Mouse (Mus musculus): ENCODE results near the gene Tmem115. TPM values are rescaled to one million over a fixed set of nuclear protein-coding genes. Genes with fewer than 3 reads are reported as not detected.

Tmem115 gene
- polyA plus RNA-seq, 1 experiment from 2014 or later, result 15.7 TPM

GRCm38 (mm10) chr9:107582509-107583062, 48.8 kb downstream of the Tmem115 start:
- 80% methylated on average over 7 of the region's 7 CpGs for WGBS (ENCODE audit: insufficient replicate concordance)
- Histone ChIP-seq H3K9ac (replicated peaks) (peak overlapping the region; percentile 86), H3K27me3 (ENCODE audit: insufficient read depth, low read length) (no peaks in the 10 kb centered on the region), H3K9me3 (ENCODE audit: low read length) (no peaks in the 10 kb centered on the region), H3K4me1 (ENCODE audit: insufficient read depth) (peaks cover 30% of the 10 kb centered on the region), H3K27ac (ENCODE audit: low read depth) (peak overlapping the region; percentile 94; the same call in 1 of the 2 replicates), H3K4me2 (ENCODE audit: low read depth, low read length) (peak overlapping the region; percentile 97), H3K4me3 (ENCODE audit: low read depth, low read length) (no peak overlapping the region), H3K36me3 (replicated peaks; ENCODE audit: insufficient read depth, low read length) (peaks cover 16% of the 10 kb centered on the region)
- ATAC-seq, result no peak
- no peak for TF ChIP-seq EP300 (IDR thresholded peaks at IDR 0.05; ENCODE audit: low read depth)
- no peak for TF ChIP-seq CTCF (IDR thresholded peaks at IDR 0.05; ENCODE audit: low read depth)
- no peak for DNase-seq

GRCm38 (mm10) chr9:107583174-107583573, 49.4 kb downstream of the Tmem115 start:
- ATAC-seq, result no peak
- H3K36me3 ChIP-seq (replicated peaks; ENCODE audit: insufficient read depth, low read length), result peaks cover 16% of the 10 kb centered on the region
- no peak overlapping the region for H3K27ac ChIP-seq (ENCODE audit: low read depth)
- no peak overlapping the region for H3K9ac ChIP-seq (replicated peaks)
- H3K4me3 ChIP-seq (ENCODE audit: low read depth, low read length), result no peak overlapping the region
- no peaks in the 10 kb centered on the region for H3K9me3 ChIP-seq (ENCODE audit: low read length)
- H3K4me1 ChIP-seq (ENCODE audit: insufficient read depth), result peaks cover 26% of the 10 kb centered on the region
- H3K4me2 ChIP-seq (ENCODE audit: low read depth, low read length), result no peak overlapping the region
- DNase-seq, result no peak
- 88% methylated on average over 14 of the region's 14 CpGs for WGBS (ENCODE audit: insufficient replicate concordance)
- H3K27me3 ChIP-seq (ENCODE audit: insufficient read depth, low read length), result no peaks in the 10 kb centered on the region
- TF ChIP-seq CTCF (IDR thresholded peaks at IDR 0.05; ENCODE audit: low read depth), result no peak
- no peak for TF ChIP-seq EP300 (IDR thresholded peaks at IDR 0.05; ENCODE audit: low read depth)

- Histone ChIP-seq H3K27me3 (ENCODE audit: insufficient read depth, low read length) (no peaks in the 10 kb centered on the region), H3K4me2 (ENCODE audit: low read depth, low read length) (peak overlapping the region; percentile 54), H3K9ac (replicated peaks) (peak overlapping the region; percentile 28), H3K4me1 (ENCODE audit: insufficient read depth) (peaks cover 33% of the 10 kb centered on the region), H3K9me3 (ENCODE audit: low read length) (no peaks in the 10 kb centered on the region), H3K27ac (ENCODE audit: low read depth) (peak overlapping the region; percentile 94), H3K4me3 (ENCODE audit: low read depth, low read length) (peak overlapping the region; percentile 65), H3K36me3 (replicated peaks; ENCODE audit: insufficient read depth, low read length) (peaks cover 31% of the 10 kb centered on the region)
- ATAC-seq, result no peak
- TF ChIP-seq EP300 (IDR thresholded peaks at IDR 0.05; ENCODE audit: low read depth) (no peak), CTCF (IDR thresholded peaks at IDR 0.05; ENCODE audit: low read depth) (no peak)
- no peak for DNase-seq
- 77% methylated on average over 5 of the region's 5 CpGs for WGBS (ENCODE audit: insufficient replicate concordance)
Observed at GRCm38 (mm10) chr9:107586504-107586903, 52.8 kb downstream of the Tmem115 start.

GRCm38 (mm10) chr9:107586974-107587832, 53.5 kb downstream of the Tmem115 start, which contains the start of gene Ifrd2:
Gene Ifrd2, plus strand, starts transcription at chr9:107587642.
- peak; percentile 93 for ATAC-seq
- peak within 1 kb of the TSS; percentile 75 for H3K9ac ChIP-seq (replicated peaks)
- peaks cover 38% of the 10 kb centered on the region for H3K36me3 ChIP-seq (replicated peaks; ENCODE audit: insufficient read depth, low read length)
- H3K27me3 ChIP-seq (ENCODE audit: insufficient read depth, low read length), result no peaks in the 10 kb centered on the region
- peak within 1 kb of the TSS; percentile 94 for H3K27ac ChIP-seq (ENCODE audit: low read depth)
- DNase-seq, result peak; percentile 98
- TF ChIP-seq CTCF (IDR thresholded peaks at IDR 0.05; ENCODE audit: low read depth) (no peak), EP300 (IDR thresholded peaks at IDR 0.05; ENCODE audit: low read depth) (peak; percentile 99)
- H3K4me2 ChIP-seq (ENCODE audit: low read depth, low read length), result peak within 1 kb of the TSS; percentile 80
- peaks cover 26% of the 10 kb centered on the region for H3K4me1 ChIP-seq (ENCODE audit: insufficient read depth)
- peak within 1 kb of the TSS; percentile 65 for H3K4me3 ChIP-seq (ENCODE audit: low read depth, low read length)
- no peaks in the 10 kb centered on the region for H3K9me3 ChIP-seq (ENCODE audit: low read length)
- WGBS (ENCODE audit: insufficient replicate concordance), result 9% methylated on average over 44 of the region's 46 CpGs

GRCm38 (mm10) chr9:107587833-107588639, 54.3 kb downstream of the Tmem115 start:
- Histone ChIP-seq H3K4me3 (ENCODE audit: low read depth, low read length) (peak overlapping the region; percentile 65), H3K9ac (replicated peaks) (peak overlapping the region; percentile 75), H3K4me1 (ENCODE audit: insufficient read depth) (peaks cover 21% of the 10 kb centered on the region), H3K4me2 (ENCODE audit: low read depth, low read length) (peak overlapping the region; percentile 80), H3K36me3 (replicated peaks; ENCODE audit: insufficient read depth, low read length) (peaks cover 42% of the 10 kb centered on the region), H3K9me3 (ENCODE audit: low read length) (no peaks in the 10 kb centered on the region), H3K27ac (ENCODE audit: low read depth) (peak overlapping the region; percentile 90), H3K27me3 (ENCODE audit: insufficient read depth, low read length) (no peaks in the 10 kb centered on the region)
- ATAC-seq (peak; percentile 38), DNase-seq (peak; percentile 75)
- TF ChIP-seq EP300 (IDR thresholded peaks at IDR 0.05; ENCODE audit: low read depth), result peak; percentile 82
- TF ChIP-seq CTCF (IDR thresholded peaks at IDR 0.05; ENCODE audit: low read depth), result no peak
- WGBS (ENCODE audit: insufficient replicate concordance), result under 1% methylated on average over 33 of the region's 33 CpGs

Other genes with a start within 250 kb of the Tmem115 start
- gene Mapkapk3, start 244.1 kb upstream of the Tmem115 start, polyA plus RNA-seq (2015; fragmentation: Nextera tagmentation; extraction: Ambion mirVana), result 7.8 and 8.3 TPM in 2 replicates
- gene Cish, start 237.9 kb upstream of the Tmem115 start, polyA plus RNA-seq (2015; fragmentation: Nextera tagmentation; extraction: Ambion mirVana), result 17.1 and 21.9 TPM in 2 replicates
- 2.5 and 3.2 TPM in 2 replicates for gene Hemk1, start 195.6 kb upstream of the Tmem115 start, polyA plus RNA-seq (2015; fragmentation: Nextera tagmentation; extraction: Ambion mirVana)
- gene 6430571L13Rik, start 193.3 kb upstream of the Tmem115 start, polyA plus RNA-seq (2015; fragmentation: Nextera tagmentation; extraction: Ambion mirVana), result 0.14 and 0.22 TPM in 2 replicates
- not detected in 2 replicates for gene Cacna2d2, start 134.3 kb upstream of the Tmem115 start, polyA plus RNA-seq (2015; fragmentation: Nextera tagmentation; extraction: Ambion mirVana)
- 18.5 and 19.6 TPM in 2 replicates for gene Cyb561d2, start 8.2 kb downstream of the Tmem115 start, polyA plus RNA-seq (2015; fragmentation: Nextera tagmentation; extraction: Ambion mirVana)
- 8.5 TPM in 2 replicates for gene Nprl2, start 8.3 kb downstream of the Tmem115 start, polyA plus RNA-seq (2015; fragmentation: Nextera tagmentation; extraction: Ambion mirVana)
- gene Zmynd10, start 13.4 kb downstream of the Tmem115 start, polyA plus RNA-seq (2015; fragmentation: Nextera tagmentation; extraction: Ambion mirVana), result 0.59 and 0.73 TPM in 2 replicates
- 12.4 and 15.1 TPM in 2 replicates for gene Rassf1, start 17.6 kb downstream of the Tmem115 start, polyA plus RNA-seq (2015; fragmentation: Nextera tagmentation; extraction: Ambion mirVana)
- gene Tusc2, start 29.3 kb downstream of the Tmem115 start, polyA plus RNA-seq (2015; fragmentation: Nextera tagmentation; extraction: Ambion mirVana), result 34.3 and 35.9 TPM in 2 replicates
- 53.9 and 54.5 TPM in 2 replicates for gene Hyal2, start 34.0 kb downstream of the Tmem115 start, polyA plus RNA-seq (2015; fragmentation: Nextera tagmentation; extraction: Ambion mirVana)
- 2.5 and 3.3 TPM in 2 replicates for gene Hyal1, start 43.0 kb downstream of the Tmem115 start, polyA plus RNA-seq (2015; fragmentation: Nextera tagmentation; extraction: Ambion mirVana)
- 10.4 and 11.6 TPM in 2 replicates for gene Naa80, start 44.9 kb downstream of the Tmem115 start, polyA plus RNA-seq (2015; fragmentation: Nextera tagmentation; extraction: Ambion mirVana)
- 0.65 and 0.86 TPM in 2 replicates for gene Hyal3, start 46.9 kb downstream of the Tmem115 start, polyA plus RNA-seq (2015; fragmentation: Nextera tagmentation; extraction: Ambion mirVana)
- 63.6 and 68.0 TPM in 2 replicates for gene Ifrd2, start 53.7 kb downstream of the Tmem115 start, polyA plus RNA-seq (2015; fragmentation: Nextera tagmentation; extraction: Ambion mirVana)
- 0.41 and 0.56 TPM in 2 replicates for gene Sema3b, start 75.3 kb downstream of the Tmem115 start, polyA plus RNA-seq (2015; fragmentation: Nextera tagmentation; extraction: Ambion mirVana)
- 146 and 159 TPM in 2 replicates for gene Gnai2, start 101.4 kb downstream of the Tmem115 start, polyA plus RNA-seq (2015; fragmentation: Nextera tagmentation; extraction: Ambion mirVana)
- 147 and 174 TPM in 2 replicates for gene Slc38a3, start 135.6 kb downstream of the Tmem115 start, polyA plus RNA-seq (2015; fragmentation: Nextera tagmentation; extraction: Ambion mirVana)
- gene Gnat1, start 145.8 kb downstream of the Tmem115 start, polyA plus RNA-seq (2015; fragmentation: Nextera tagmentation; extraction: Ambion mirVana), result 5.8 and 6.2 TPM in 2 replicates
- gene Sema3f, start 176.5 kb downstream of the Tmem115 start, polyA plus RNA-seq (2015; fragmentation: Nextera tagmentation; extraction: Ambion mirVana), result 0.76 and 1.1 TPM in 2 replicates
- gene Rbm5, start 237.1 kb downstream of the Tmem115 start, polyA plus RNA-seq (2015; fragmentation: Nextera tagmentation; extraction: Ambion mirVana), result 37.8 and 41.7 TPM in 2 replicates